Mouse (Mus musculus): ENCODE measurements around the gene C1qbp. TPM values are rescaled to one million over a fixed set of nuclear protein-coding genes. Genes with fewer than 3 reads are reported as not detected.

Gene C1qbp
- polyA plus RNA-seq, 1 experiment from 2014 or later: 380 TPM

DNA sequence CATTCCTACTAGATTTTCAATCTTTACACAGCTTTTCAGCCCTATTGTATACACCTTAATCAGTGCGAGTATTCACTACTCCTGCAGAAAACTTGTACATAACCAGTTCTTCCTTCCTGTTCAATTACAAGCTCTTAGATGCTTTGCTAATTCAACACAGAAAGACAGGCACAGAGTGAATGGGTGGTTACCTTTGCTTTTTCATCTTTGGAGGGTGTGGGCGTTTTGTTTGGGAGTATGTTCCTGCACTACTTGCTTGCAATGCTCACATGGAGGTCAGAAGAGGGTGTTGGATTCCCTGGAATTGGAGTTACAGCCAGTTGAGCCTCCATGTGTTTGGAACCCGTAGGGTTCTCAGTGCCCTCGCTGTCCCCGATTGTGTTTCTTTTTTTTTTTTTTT is 22.2 kb upstream of the C1qbp start:
- Histone ChIP-seq H3K9ac (peak overlapping the region; percentile 83), H3K27ac (peak overlapping the region; percentile 72), H3K27me3 (replicated peaks) (no peaks in the 10 kb centered on the region), H3K4me2 (peak overlapping the region; percentile 90), H3K4me1 (peaks cover 38% of the 10 kb centered on the region), H3K9me3 (replicated peaks) (no peaks in the 10 kb centered on the region), H3K36me3 (peaks cover 42% of the 10 kb centered on the region), H3K4me3 (peak overlapping the region; percentile 93)
- 45% methylated on average over 5 of the region's 5 CpGs for WGBS (ENCODE audit: insufficient replicate concordance)
- no peak for ATAC-seq

DNA sequence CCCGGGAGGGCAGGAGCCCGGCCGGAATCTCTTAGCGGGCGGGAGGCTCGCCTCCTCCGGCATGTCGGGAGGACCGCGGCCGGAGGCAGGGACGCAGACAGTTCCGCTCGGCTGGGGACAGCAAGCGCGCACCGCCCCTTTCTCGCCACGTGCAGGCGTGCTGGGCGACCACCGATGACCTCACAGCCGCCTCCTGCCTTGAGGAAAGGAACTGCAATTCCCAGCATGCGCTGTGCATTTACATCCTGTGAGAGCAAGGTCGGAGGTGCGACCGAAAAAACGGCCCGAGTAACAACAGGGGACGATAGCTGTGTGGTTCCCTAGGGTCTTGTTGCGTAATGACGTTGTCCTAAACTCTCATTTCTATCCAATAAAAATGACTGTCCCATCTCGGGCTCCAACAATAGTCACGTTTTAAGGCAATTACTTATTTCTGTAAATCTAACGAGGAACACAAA is 21.5 kb upstream of the C1qbp start, which contains the start of gene Dhx33:
TSS of gene Dhx33 (minus strand) at position 122 of the 458 bp plus-strand sequence.
- Histone ChIP-seq H3K4me2 (peak within 1 kb of the TSS; percentile 90), H3K27me3 (replicated peaks) (no peaks in the 10 kb centered on the region), H3K4me1 (peaks cover 34% of the 10 kb centered on the region), H3K9ac (peak within 1 kb of the TSS; percentile 83), H3K9me3 (replicated peaks) (no peaks in the 10 kb centered on the region), H3K4me3 (peak within 1 kb of the TSS; percentile 93), H3K27ac (peak within 1 kb of the TSS; percentile 82), H3K36me3 (peaks cover 42% of the 10 kb centered on the region)
- ATAC-seq: peak; percentile 93
- under 1% methylated on average over 34 of the region's 35 CpGs for WGBS (ENCODE audit: insufficient replicate concordance)

DNA sequence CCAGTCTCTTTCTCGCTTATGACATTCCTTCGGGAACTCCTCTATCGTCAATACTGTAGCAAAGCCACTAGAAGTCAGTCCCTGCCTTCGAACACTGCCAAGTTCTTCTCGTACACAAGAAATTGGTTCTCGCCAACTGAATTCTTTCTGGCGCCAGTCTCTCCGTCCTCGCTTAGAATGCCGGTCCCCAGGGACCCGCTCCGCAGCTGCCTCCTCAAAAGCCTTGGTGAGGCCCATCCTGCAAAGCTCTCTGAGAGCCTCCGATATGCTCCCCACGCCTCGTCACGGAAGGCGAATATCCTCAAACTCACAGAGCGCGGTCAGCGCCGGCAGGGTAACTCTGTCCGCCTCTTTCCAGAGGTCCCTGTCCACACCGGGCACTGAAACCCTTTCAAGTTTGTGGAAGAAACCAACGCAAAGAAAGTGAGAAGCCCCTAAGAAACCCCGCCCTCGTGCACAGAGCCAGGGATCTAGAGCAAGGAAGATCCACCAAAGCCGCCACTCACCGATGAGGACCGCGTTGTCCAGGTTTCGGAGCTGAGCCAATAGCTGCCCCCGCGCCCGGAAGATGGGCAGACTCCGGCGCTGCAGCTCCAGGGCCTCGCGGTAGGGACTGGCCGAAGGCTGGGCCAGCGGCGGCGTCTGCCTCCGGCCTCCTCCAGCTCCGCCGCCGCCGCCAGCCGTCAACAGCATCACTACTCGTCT is 20.9 kb upstream of the C1qbp start:
- H3K36me3 ChIP-seq: peaks cover 42% of the 10 kb centered on the region
- H3K4me3 ChIP-seq: peak overlapping the region; percentile 93
- H3K27ac ChIP-seq: peak overlapping the region; percentile 82
- peak overlapping the region; percentile 90 for H3K4me2 ChIP-seq
- H3K9me3 ChIP-seq (replicated peaks): no peaks in the 10 kb centered on the region
- peak overlapping the region; percentile 83 for H3K9ac ChIP-seq
- WGBS (ENCODE audit: insufficient replicate concordance): under 1% methylated on average over 49 of the region's 49 CpGs
- H3K4me1 ChIP-seq: peaks cover 30% of the 10 kb centered on the region
- ATAC-seq: peak; percentile 80
- H3K27me3 ChIP-seq (replicated peaks): no peaks in the 10 kb centered on the region

DNA sequence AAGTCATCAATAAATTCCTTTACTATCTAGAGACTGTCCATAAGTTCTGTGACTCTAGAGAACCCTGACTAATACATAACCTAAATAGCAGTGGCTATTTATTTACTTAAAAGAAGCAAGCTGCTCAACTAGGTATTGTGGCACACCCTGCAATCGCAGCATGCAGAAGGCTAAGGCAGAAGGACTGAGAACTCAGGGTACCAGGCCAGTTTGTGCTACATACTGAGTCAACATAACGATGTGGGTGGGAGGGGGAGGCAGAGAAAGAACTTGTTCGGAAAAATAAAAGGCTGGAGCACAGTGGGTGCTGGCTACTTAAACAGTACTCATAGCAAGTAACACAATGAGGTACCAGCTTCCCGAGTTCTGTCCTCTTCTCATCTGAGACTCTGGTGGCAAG is 18.3 kb upstream of the C1qbp start:
- no peaks in the 10 kb centered on the region for H3K9me3 ChIP-seq (replicated peaks)
- H3K4me2 ChIP-seq: no peak overlapping the region
- H3K27ac ChIP-seq: no peak overlapping the region
- ATAC-seq: no peak
- H3K4me3 ChIP-seq: no peak overlapping the region
- WGBS (ENCODE audit: insufficient replicate concordance): 86% methylated on average over 4 of the region's 4 CpGs
- H3K9ac ChIP-seq: no peak overlapping the region
- peaks cover 50% of the 10 kb centered on the region for H3K36me3 ChIP-seq
- peaks cover 30% of the 10 kb centered on the region for H3K4me1 ChIP-seq
- H3K27me3 ChIP-seq (replicated peaks): no peaks in the 10 kb centered on the region

DNA sequence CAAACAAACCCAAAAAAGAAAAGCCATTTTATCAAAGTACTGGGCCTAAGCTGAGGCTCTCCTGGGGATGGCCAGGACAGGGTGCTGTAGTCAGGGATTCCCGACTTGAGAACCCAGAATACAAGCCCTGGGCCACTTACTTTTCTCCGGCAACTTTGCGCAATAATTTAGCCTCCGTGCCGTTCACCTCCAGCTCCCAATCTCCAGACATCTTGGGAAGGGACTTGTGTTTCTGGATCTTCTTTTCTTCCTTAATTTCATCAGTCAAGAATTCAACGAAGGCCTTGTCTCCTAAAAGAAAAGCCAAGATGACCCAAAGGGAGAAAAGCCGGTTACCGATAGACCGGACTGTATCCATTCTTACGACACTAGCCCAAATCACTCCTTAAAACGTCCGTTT is 796 bp downstream of the C1qbp start:
- H3K27me3 ChIP-seq (replicated peaks): no peaks in the 10 kb centered on the region
- H3K4me3 ChIP-seq: peak overlapping the region; percentile 99
- H3K9me3 ChIP-seq (replicated peaks): no peaks in the 10 kb centered on the region
- peak overlapping the region; percentile 76 for H3K27ac ChIP-seq
- ATAC-seq: no peak
- H3K4me1 ChIP-seq: peaks cover 41% of the 10 kb centered on the region
- peaks cover 76% of the 10 kb centered on the region for H3K36me3 ChIP-seq
- peak overlapping the region; percentile 97 for H3K4me2 ChIP-seq
- WGBS (ENCODE audit: insufficient replicate concordance): 3% methylated on average over 12 of the region's 12 CpGs
- peak overlapping the region; percentile 93 for H3K9ac ChIP-seq

DNA sequence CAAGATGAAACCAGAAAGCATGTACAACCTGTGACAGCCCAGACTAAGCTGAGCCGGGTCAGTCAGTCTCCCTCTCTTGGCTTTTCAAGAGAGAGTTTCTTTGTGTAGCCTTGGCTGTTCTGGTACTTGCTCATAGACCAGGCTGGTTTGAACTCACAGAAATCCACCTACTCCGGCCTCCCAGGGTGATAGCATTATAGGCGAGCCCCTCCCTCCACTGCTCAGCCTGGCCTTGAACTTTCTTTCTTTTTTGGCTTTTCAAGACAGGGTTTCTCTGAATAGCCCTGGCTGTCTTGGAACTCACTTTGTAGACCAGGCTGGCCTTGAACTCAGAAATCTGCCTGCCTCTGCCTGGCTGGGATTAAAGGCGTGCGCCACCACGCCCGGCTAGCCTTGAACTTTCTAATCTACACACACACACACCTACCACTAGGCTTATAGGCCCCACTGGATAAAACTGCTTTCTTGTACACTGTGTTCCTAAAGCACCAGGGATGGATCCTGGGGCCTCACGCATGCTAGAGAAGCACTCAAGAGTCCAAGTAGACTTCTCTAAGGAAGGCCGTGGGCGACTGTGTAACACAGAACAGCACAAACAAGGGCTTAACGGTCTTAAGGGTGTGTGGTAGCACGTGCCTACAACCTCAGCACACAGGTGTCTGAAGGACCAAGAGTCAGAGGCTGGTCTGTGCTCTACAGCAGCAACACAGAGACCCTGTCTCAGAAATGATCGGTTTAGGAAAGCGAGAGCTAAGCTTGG is 1.9 kb downstream of the C1qbp start:
- H3K36me3 ChIP-seq: peaks cover 76% of the 10 kb centered on the region
- H3K4me3 ChIP-seq: peak overlapping the region; percentile 99
- H3K27ac ChIP-seq: peak overlapping the region; percentile 62
- H3K9ac ChIP-seq: peak overlapping the region; percentile 93; the same call in 1 of the 2 replicates
- peak; percentile 38 for ATAC-seq
- peak overlapping the region; percentile 97 for H3K4me2 ChIP-seq
- no peaks in the 10 kb centered on the region for H3K9me3 ChIP-seq (replicated peaks)
- peaks cover 41% of the 10 kb centered on the region for H3K4me1 ChIP-seq
- WGBS (ENCODE audit: insufficient replicate concordance): 74% methylated on average over 14 of the region's 14 CpGs
- H3K27me3 ChIP-seq (replicated peaks): no peaks in the 10 kb centered on the region

DNA sequence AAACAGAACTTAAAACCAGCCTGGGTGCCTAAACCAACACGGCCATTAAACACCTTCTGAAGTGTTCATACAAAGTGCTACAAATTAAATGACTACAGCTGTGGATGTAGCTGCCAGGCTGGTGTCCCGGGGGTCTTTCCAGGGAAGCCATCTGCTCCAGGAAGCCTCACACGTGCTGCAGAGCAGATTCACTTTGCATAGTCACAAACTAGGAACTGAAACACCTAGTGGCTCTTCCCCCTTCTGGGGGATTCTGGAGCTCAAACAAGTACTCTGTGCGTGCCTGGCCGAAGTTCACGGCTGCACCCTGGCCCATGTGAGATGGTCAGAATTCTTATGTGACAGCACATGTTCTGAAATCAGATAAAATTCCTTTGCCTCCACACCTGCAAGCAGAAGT is 2.6 kb downstream of the C1qbp start:
- Histone ChIP-seq H3K4me3 (no peak overlapping the region), H3K9ac (no peak overlapping the region), H3K27ac (peak overlapping the region; percentile 14; the same call in 1 of the 2 replicates), H3K36me3 (peaks cover 76% of the 10 kb centered on the region), H3K9me3 (replicated peaks) (no peaks in the 10 kb centered on the region), H3K4me2 (no peak overlapping the region), H3K27me3 (replicated peaks) (no peaks in the 10 kb centered on the region), H3K4me1 (peaks cover 46% of the 10 kb centered on the region)
- ATAC-seq: no peak
- 79% methylated on average over 6 of the region's 6 CpGs for WGBS (ENCODE audit: insufficient replicate concordance)

DNA sequence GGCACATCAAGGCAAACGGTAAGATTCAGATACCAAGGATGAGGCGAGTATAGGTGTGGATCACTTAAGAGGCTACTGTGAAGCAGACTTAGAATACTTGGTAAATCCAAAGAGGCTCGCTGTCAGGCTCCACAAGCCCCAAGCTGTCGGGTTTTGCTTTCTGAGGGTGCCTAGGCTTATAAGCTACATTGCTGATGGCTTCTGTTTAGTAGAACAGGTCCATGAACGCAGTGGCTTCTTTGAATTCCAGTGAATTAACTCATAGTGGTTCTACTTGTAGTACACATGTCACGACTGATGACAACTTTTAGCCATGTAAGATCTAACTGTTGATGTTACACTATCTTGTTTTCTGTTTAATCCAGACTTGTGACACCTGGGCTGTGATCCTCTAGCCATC is 5.5 kb downstream of the C1qbp start:
- H3K36me3 ChIP-seq: peaks cover 94% of the 10 kb centered on the region
- no peak for ATAC-seq
- no peak overlapping the region for H3K9ac ChIP-seq
- H3K4me1 ChIP-seq: peaks cover 66% of the 10 kb centered on the region
- 81% methylated on average over 6 of the region's 6 CpGs for WGBS (ENCODE audit: insufficient replicate concordance)
- H3K9me3 ChIP-seq (replicated peaks): no peaks in the 10 kb centered on the region
- H3K27ac ChIP-seq: no peak overlapping the region; the same call in 1 of the 2 replicates
- H3K4me3 ChIP-seq: no peak overlapping the region
- H3K27me3 ChIP-seq (replicated peaks): no peaks in the 10 kb centered on the region
- H3K4me2 ChIP-seq: no peak overlapping the region

DNA sequence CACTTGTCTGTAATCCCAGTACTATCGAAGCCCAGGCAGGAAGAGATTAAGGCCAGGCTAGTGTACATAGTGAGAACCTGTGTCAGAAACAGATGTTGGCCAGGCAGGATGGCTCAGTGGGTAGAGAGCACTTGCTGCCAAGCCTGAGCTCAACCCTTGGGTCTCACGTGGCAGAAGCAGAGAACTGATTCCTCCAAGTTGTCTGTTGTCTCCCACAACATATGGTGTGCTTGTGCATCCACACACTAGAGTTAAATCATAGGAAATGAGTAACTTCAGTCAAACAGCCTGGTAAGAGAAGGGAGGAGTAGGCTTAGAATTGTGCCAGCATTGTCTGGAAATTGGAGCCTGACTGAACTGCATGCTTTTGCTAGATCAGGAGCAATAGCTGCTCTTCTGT is 7.6 kb downstream of the C1qbp start:
- H3K9me3 ChIP-seq (replicated peaks): no peaks in the 10 kb centered on the region
- H3K4me3 ChIP-seq: no peak overlapping the region
- ATAC-seq: no peak
- H3K4me2 ChIP-seq: no peak overlapping the region
- peak overlapping the region; percentile 41; the same call in 1 of the 2 replicates for H3K27ac ChIP-seq
- peaks cover 87% of the 10 kb centered on the region for H3K36me3 ChIP-seq
- no peak overlapping the region for H3K9ac ChIP-seq
- peaks cover 61% of the 10 kb centered on the region for H3K4me1 ChIP-seq
- 62% methylated on average over 2 of the region's 2 CpGs for WGBS (ENCODE audit: insufficient replicate concordance)
- no peaks in the 10 kb centered on the region for H3K27me3 ChIP-seq (replicated peaks)

DNA sequence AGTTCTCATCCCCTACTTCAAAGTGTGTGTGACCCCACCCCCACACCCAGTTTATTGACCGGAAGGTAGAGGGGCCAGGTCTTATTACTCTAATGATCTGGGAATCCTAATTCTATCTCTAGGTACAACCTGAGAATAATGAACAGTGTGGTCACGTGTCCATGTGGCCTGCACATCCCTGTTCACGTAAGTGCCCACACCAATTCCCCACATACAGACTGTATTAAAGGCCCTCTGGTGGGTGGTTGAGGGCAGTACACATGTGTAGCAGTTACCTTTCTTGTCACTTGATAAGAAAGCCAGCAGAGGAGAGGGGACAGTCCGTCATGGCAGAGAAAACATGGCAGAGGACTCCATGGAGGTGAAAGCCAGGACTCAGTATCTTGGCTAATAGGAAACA is 8.9 kb downstream of the C1qbp start:
- Histone ChIP-seq H3K9me3 (replicated peaks) (no peaks in the 10 kb centered on the region), H3K27ac (peak overlapping the region; percentile 41; the same call in 1 of the 2 replicates), H3K4me1 (peaks cover 52% of the 10 kb centered on the region), H3K9ac (no peak overlapping the region), H3K36me3 (peaks cover 75% of the 10 kb centered on the region), H3K27me3 (replicated peaks) (no peaks in the 10 kb centered on the region), H3K4me3 (no peak overlapping the region), H3K4me2 (no peak overlapping the region)
- 68% methylated on average over 4 of the region's 4 CpGs for WGBS (ENCODE audit: insufficient replicate concordance)
- no peak for ATAC-seq

DNA sequence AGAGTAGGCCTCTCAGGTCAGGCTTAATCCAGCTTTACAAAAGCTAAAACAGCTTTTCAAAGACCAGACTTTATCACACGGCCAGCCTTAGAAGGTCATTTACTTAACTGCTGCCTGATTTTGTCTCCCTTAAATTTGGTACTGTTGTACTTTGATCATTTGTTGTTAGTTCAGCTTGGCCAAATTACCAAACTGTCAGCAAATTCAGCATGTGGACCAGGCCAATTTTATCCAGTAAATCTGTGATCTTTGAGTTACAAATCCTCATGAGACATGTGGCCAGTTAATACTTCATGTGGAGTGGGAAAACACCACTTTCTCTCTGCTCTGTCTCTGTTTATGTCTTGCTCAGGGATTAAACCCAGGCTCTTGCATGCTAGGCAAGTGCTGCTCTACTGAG is 10.2 kb downstream of the C1qbp start:
- H3K9me3 ChIP-seq (replicated peaks): no peaks in the 10 kb centered on the region
- no peaks in the 10 kb centered on the region for H3K27me3 ChIP-seq (replicated peaks)
- peak overlapping the region; percentile 51; the same call in 1 of the 2 replicates for H3K27ac ChIP-seq
- 62% methylated on average over 1 of the region's 1 CpGs for WGBS (ENCODE audit: insufficient replicate concordance)
- H3K4me2 ChIP-seq: peak overlapping the region; percentile 89
- peaks cover 58% of the 10 kb centered on the region for H3K4me1 ChIP-seq
- H3K36me3 ChIP-seq: peaks cover 63% of the 10 kb centered on the region
- H3K4me3 ChIP-seq: peak overlapping the region; percentile 90; the same call in 1 of the 2 replicates
- ATAC-seq: no peak
- peak overlapping the region; percentile 84; the same call in 1 of the 2 replicates for H3K9ac ChIP-seq

All from liver, embryonic 12.5 days (tissue).